Mouse (Mus musculus): ENCODE results near the gene Limch1. TPM values are rescaled to one million over a fixed set of nuclear protein-coding genes. Genes with fewer than 3 reads are reported as not detected.

Gene Limch1
- polyA plus RNA-seq, 1 experiment = 23.9 TPM

DNA sequence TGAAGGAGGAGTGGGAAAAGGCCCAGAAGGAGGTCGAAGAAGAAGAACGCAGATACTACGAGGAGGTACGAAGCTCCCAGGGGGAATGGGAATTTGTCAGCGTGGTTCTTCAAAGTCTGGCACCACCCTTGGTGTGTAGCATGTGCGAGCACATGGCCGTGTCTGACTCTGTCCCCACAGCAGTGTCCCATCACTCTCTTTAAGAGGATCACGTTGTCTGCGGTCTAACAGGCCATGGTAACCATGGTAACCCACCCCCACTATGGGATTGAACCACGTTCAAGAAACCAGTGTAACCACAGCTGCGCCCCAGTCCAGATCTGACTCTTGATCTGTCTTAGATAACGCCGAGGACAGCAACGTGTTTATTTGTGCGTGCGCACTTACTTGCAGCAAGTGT, 283.2 kb downstream of the Limch1 start:
- H3K27ac ChIP-seq (ENCODE audit: control insufficient read depth, insufficient read depth, low read depth, low read length) = no peak overlapping the region
- no peaks in the 10 kb centered on the region for H3K27me3 ChIP-seq (ENCODE audit: control insufficient read depth, insufficient read depth, low read length)
- H3K4me1 ChIP-seq (ENCODE audit: control insufficient read depth, insufficient read depth, low read length) = no peaks in the 10 kb centered on the region
- H3K4me3 ChIP-seq (ENCODE audit: control insufficient read depth, low read depth, low read length) = no peak overlapping the region
- TF ChIP-seq POLR2A (IDR thresholded peaks at IDR 0.05; ENCODE audit: control insufficient read depth, low read depth, low read length) = no peak
- no peak for TF ChIP-seq CTCF (IDR thresholded peaks at IDR 0.05; ENCODE audit: control insufficient read depth, insufficient read depth, insufficient replicate concordance, low read depth, low read length)
- no peaks in the 10 kb centered on the region for H3K36me3 ChIP-seq (ENCODE audit: control insufficient read depth, insufficient read depth, low read length)

DNA sequence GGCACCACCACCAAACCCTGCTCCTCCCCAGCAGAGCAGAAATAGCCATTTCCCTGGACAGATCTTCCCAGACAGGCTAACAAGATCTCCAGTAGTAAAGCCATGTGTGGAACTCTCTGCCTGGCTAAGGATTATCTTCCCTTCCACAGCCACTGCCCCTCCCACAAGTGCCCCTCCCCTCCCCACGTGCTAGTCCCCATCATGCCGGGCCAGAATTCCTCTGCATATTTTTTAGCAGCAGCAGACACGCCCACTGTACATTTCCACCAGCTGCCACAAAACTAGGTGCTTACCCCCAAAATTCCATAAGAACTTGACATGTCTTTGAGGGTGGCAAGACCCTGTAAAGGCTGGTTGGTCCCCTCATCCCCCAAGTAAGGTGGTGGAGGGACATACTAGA, 284.3 kb downstream of the Limch1 start:
- H3K4me1 ChIP-seq (ENCODE audit: control insufficient read depth, insufficient read depth, low read length) = no peaks in the 10 kb centered on the region
- H3K36me3 ChIP-seq (ENCODE audit: control insufficient read depth, insufficient read depth, low read length) = no peaks in the 10 kb centered on the region
- TF ChIP-seq CTCF (IDR thresholded peaks at IDR 0.05; ENCODE audit: control insufficient read depth, insufficient read depth, insufficient replicate concordance, low read depth, low read length) (no peak), POLR2A (IDR thresholded peaks at IDR 0.05; ENCODE audit: control insufficient read depth, low read depth, low read length) (no peak)
- no peak overlapping the region for H3K4me3 ChIP-seq (ENCODE audit: control insufficient read depth, low read depth, low read length)
- H3K27me3 ChIP-seq (ENCODE audit: control insufficient read depth, insufficient read depth, low read length) = no peaks in the 10 kb centered on the region
- H3K27ac ChIP-seq (ENCODE audit: control insufficient read depth, insufficient read depth, low read depth, low read length) = no peak overlapping the region

DNA sequence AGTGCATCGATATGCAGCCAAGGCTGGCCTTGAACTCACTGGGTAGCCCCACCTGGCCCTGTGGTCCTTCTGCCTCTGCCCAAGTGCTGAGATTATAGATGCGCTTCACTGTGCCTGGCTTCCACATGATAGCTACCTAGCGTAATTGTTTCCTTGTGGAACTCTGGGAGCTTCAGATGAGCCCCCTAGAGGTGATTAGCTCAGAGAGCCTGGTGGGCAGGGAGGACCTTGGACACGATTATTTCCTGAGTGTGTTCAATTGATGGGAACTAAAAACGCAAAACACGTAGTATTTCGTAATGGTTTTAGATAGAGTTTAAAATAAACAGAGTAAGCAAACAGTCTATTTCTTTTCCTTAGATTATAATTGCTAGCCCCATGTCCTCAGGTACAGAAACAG, 287.0 kb downstream of the Limch1 start:
- Histone ChIP-seq H3K27me3 (ENCODE audit: control insufficient read depth, insufficient read depth, low read length) (no peaks in the 10 kb centered on the region), H3K4me1 (ENCODE audit: control insufficient read depth, insufficient read depth, low read length) (no peaks in the 10 kb centered on the region), H3K36me3 (ENCODE audit: control insufficient read depth, insufficient read depth, low read length) (no peaks in the 10 kb centered on the region), H3K27ac (ENCODE audit: control insufficient read depth, insufficient read depth, low read depth, low read length) (no peak overlapping the region), H3K4me3 (ENCODE audit: control insufficient read depth, low read depth, low read length) (no peak overlapping the region)
- no peak for TF ChIP-seq CTCF (IDR thresholded peaks at IDR 0.05; ENCODE audit: control insufficient read depth, insufficient read depth, insufficient replicate concordance, low read depth, low read length)
- TF ChIP-seq POLR2A (IDR thresholded peaks at IDR 0.05; ENCODE audit: control insufficient read depth, low read depth, low read length) = no peak

DNA sequence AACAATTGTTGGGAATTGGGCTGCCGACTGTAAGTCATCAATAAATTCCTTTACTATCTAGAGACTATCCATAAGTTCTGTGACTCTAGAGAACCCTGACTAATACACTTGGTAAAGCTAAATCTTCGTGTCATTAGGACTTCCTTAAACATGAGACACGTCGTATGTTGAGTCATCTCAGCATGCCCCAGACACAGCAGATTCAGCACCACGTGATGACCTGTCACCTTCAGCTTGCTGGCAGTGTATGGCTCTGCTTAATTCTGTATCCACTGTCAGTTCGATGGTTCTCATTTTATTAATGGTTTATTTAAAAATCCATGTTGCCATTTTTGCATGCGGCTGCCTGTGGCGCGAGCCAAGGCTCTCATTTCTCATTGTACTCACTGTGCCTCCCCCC, 298.3 kb downstream of the Limch1 start:
- TF ChIP-seq POLR2A (IDR thresholded peaks at IDR 0.05; ENCODE audit: control insufficient read depth, low read depth, low read length) = no peak
- Histone ChIP-seq H3K27ac (ENCODE audit: control insufficient read depth, insufficient read depth, low read depth, low read length) (no peak overlapping the region), H3K27me3 (ENCODE audit: control insufficient read depth, insufficient read depth, low read length) (no peaks in the 10 kb centered on the region), H3K36me3 (ENCODE audit: control insufficient read depth, insufficient read depth, low read length) (no peaks in the 10 kb centered on the region), H3K4me3 (ENCODE audit: control insufficient read depth, low read depth, low read length) (no peak overlapping the region), H3K4me1 (ENCODE audit: control insufficient read depth, insufficient read depth, low read length) (no peaks in the 10 kb centered on the region)

DNA sequence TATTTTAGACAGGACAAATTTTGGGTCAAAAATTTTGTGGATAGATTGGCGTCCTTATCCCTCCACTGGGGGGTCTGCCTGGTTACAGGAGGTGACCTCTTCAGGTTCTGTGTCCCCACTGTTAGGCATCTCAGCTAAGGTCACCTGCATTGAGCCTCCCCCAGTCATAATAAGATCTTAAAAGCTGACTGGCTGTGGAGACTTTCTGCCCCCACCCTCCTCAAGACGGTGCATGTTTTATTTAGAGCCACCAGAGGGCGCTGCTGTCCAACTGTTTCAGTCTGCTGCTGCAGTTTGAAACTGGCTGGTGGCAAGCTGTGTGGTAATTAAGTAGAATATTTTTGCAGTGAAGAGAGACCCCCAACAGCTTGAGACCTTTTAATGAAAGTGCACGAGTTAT, 302.4 kb downstream of the Limch1 start:
- Histone ChIP-seq H3K4me1 (ENCODE audit: control insufficient read depth, insufficient read depth, low read length) (no peaks in the 10 kb centered on the region), H3K36me3 (ENCODE audit: control insufficient read depth, insufficient read depth, low read length) (no peaks in the 10 kb centered on the region), H3K4me3 (ENCODE audit: control insufficient read depth, low read depth, low read length) (no peak overlapping the region), H3K27ac (ENCODE audit: control insufficient read depth, insufficient read depth, low read depth, low read length) (no peak overlapping the region), H3K27me3 (ENCODE audit: control insufficient read depth, insufficient read depth, low read length) (no peaks in the 10 kb centered on the region)
- TF ChIP-seq CTCF (IDR thresholded peaks at IDR 0.05; ENCODE audit: control insufficient read depth, insufficient read depth, insufficient replicate concordance, low read depth, low read length) (peak; percentile 76; the same call in 1 of the 2 replicates), POLR2A (IDR thresholded peaks at IDR 0.05; ENCODE audit: control insufficient read depth, low read depth, low read length) (no peak)

DNA sequence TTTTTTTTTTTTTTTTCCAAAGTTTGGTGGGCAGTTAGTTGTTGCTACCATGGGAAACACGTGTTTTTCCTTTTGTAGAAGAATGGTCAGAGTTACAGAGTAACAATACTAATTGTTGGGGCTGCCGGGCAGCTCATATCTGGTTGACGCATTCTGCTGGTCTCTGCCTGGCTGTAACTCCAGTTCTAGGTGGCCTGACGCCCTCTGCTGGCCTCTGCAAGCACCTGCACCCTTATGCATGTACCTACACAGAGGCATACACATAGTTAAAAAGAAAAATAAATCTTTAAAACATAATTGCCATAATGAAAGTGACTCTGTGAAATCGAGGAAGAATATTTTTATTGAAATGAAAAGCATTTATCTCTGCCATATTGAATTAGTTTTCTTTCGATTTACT, 312.2 kb downstream of the Limch1 start:
- Histone ChIP-seq H3K27me3 (ENCODE audit: control insufficient read depth, insufficient read depth, low read length) (no peaks in the 10 kb centered on the region), H3K4me1 (ENCODE audit: control insufficient read depth, insufficient read depth, low read length) (no peaks in the 10 kb centered on the region), H3K27ac (ENCODE audit: control insufficient read depth, insufficient read depth, low read depth, low read length) (no peak overlapping the region), H3K4me3 (ENCODE audit: control insufficient read depth, low read depth, low read length) (no peak overlapping the region), H3K36me3 (ENCODE audit: control insufficient read depth, insufficient read depth, low read length) (no peaks in the 10 kb centered on the region)
- TF ChIP-seq CTCF (IDR thresholded peaks at IDR 0.05; ENCODE audit: control insufficient read depth, insufficient read depth, insufficient replicate concordance, low read depth, low read length) (peak; percentile 84; the same call in 1 of the 2 replicates), POLR2A (IDR thresholded peaks at IDR 0.05; ENCODE audit: control insufficient read depth, low read depth, low read length) (no peak)

DNA sequence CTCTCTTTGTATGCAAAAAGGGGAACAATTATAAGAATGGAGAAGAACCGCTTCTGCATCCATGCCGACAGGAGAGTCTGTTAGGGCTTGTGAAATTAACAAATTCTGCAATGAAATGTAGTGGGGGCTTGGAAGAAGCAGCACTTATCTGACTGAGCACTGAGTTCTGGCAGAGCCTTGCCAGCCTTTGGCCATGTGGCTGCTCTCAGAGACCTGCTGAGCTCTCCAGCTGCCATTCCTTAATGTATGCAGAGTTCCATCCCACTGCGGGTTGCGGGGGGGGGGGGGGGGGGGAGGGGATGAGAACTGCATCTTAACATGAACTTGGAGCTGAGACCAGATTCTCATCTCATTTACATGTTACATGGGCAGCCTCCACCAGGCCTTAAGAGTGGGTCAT, 314.9 kb downstream of the Limch1 start:
- Histone ChIP-seq H3K27ac (ENCODE audit: control insufficient read depth, insufficient read depth, low read depth, low read length) (no peak overlapping the region), H3K4me3 (ENCODE audit: control insufficient read depth, low read depth, low read length) (no peak overlapping the region), H3K36me3 (ENCODE audit: control insufficient read depth, insufficient read depth, low read length) (no peaks in the 10 kb centered on the region), H3K4me1 (ENCODE audit: control insufficient read depth, insufficient read depth, low read length) (no peaks in the 10 kb centered on the region), H3K27me3 (ENCODE audit: control insufficient read depth, insufficient read depth, low read length) (no peaks in the 10 kb centered on the region)
- TF ChIP-seq CTCF (IDR thresholded peaks at IDR 0.05; ENCODE audit: control insufficient read depth, insufficient read depth, insufficient replicate concordance, low read depth, low read length) (no peak), POLR2A (IDR thresholded peaks at IDR 0.05; ENCODE audit: control insufficient read depth, low read depth, low read length) (no peak)

DNA sequence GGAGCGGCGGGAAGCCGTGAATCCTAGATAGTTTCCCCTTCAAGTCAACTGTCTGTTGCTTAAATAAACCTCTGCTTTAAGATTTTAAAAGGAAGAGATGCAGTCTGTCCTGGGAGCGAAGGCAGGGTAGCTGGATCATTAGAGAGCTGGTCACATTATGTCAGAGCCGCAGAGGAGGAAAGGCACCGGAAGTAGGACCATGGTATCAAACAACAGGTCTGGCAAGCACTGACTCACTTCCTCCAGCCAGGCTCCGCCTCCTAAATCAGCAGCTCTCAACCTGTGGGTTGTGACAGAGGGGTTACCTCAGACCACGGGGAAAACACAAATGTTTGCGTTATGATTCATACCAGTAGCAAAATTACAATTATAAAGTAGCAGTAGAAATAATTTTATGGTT, 318.0 kb downstream of the Limch1 start:
- no peak for TF ChIP-seq CTCF (IDR thresholded peaks at IDR 0.05; ENCODE audit: control insufficient read depth, insufficient read depth, insufficient replicate concordance, low read depth, low read length)
- no peak for TF ChIP-seq POLR2A (IDR thresholded peaks at IDR 0.05; ENCODE audit: control insufficient read depth, low read depth, low read length)

More for the DNA sequence above, 318.0 kb downstream of the Limch1 start:
- Histone ChIP-seq H3K4me3 (ENCODE audit: control insufficient read depth, low read depth, low read length) (peak overlapping the region; percentile 27), H3K36me3 (ENCODE audit: control insufficient read depth, insufficient read depth, low read length) (no peaks in the 10 kb centered on the region), H3K27me3 (ENCODE audit: control insufficient read depth, insufficient read depth, low read length) (no peaks in the 10 kb centered on the region), H3K4me1 (ENCODE audit: control insufficient read depth, insufficient read depth, low read length) (no peaks in the 10 kb centered on the region), H3K27ac (ENCODE audit: control insufficient read depth, insufficient read depth, low read depth, low read length) (no peak overlapping the region)
